Mouse (Mus musculus): ENCODE data around the gene Osbpl7. TPM values are rescaled to one million over a fixed set of nuclear protein-coding genes. Genes with fewer than 3 reads are reported as not detected.

Osbpl7 gene
- polyA plus RNA-seq, 1 experiment from 2014 or later = 12.8 TPM

DNA sequence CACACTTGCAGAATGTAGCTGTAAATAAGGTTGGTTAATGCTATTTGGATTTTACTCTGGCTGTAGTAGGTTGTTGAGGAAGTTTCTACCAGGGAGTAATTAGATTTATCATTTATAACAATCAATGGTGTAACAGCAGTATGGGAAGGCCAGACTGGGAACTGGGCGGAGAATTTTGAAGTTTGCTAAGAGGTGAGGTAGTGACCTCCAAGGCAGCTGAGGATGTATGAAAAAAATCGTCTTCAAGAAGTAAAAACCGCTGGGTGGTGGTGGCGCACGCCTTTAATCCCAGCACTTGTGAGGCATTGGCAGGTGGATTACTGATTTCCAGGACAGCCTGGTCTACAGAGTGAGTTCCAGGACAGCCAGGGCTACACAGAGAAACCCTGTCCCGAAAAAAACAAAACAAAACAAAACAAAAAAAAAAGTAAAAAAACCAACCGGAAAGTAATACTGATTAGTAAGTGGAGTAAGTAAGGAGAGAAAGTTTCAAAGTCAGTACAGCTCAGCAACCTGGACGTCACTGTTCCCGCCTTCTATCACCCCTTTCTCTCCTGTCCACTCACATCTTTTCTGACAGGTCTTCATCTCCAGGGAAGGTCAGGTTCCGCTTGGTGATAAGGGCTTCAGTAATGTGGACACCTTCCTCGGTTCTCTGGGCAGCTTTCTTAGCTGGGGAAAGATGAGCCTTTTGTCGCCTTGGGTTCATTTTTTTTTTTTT is 10.0 kb upstream of the Osbpl7 start:
- DNase-seq (no peak), ATAC-seq (ENCODE audit: insufficient read depth) (no peak)
- peak overlapping the region; percentile 63 for H3K4me2 ChIP-seq
- H3K27ac ChIP-seq (ENCODE audit: low read depth) = no peak overlapping the region
- peak overlapping the region; percentile 32; the same call in 1 of the 2 replicates for H3K9ac ChIP-seq
- no peak for TF ChIP-seq CTCF (IDR thresholded peaks at IDR 0.05; ENCODE audit: low read depth)
- no peaks in the 10 kb centered on the region for H3K4me1 ChIP-seq (ENCODE audit: insufficient read depth)
- 0 out of 2 replicates have a peak, but pooled peaks cover 7% of the 10 kb centered on the region for H3K36me3 ChIP-seq (ENCODE audit: insufficient read depth)
- peak overlapping the region; percentile 80 for H3K4me3 ChIP-seq (ENCODE audit: low read depth, low read length)
- 36% methylated on average over 12 of the region's 12 CpGs for WGBS
- H3K9me3 ChIP-seq (ENCODE audit: low read depth, low read length) = no peaks in the 10 kb centered on the region
- H3K27me3 ChIP-seq (ENCODE audit: insufficient read depth, low read length) = no peaks in the 10 kb centered on the region

- ATAC-seq (ENCODE audit: insufficient read depth) = peak; percentile 88
- Histone ChIP-seq H3K9ac (peak within 1 kb of the TSS; percentile 82), H3K4me2 (peak within 1 kb of the TSS; percentile 63), H3K36me3 (ENCODE audit: insufficient read depth) (0 out of 2 replicates have a peak, but pooled peaks cover 7% of the 10 kb centered on the region), H3K27me3 (ENCODE audit: insufficient read depth, low read length) (no peaks in the 10 kb centered on the region), H3K27ac (ENCODE audit: low read depth) (peak within 1 kb of the TSS; percentile 58; the same call in 1 of the 2 replicates), H3K4me3 (ENCODE audit: low read depth, low read length) (peak within 1 kb of the TSS; percentile 80), H3K9me3 (ENCODE audit: low read depth, low read length) (no peaks in the 10 kb centered on the region), H3K4me1 (ENCODE audit: insufficient read depth) (no peaks in the 10 kb centered on the region)
- peak; percentile 98 for DNase-seq
- TF ChIP-seq CTCF (IDR thresholded peaks at IDR 0.05; ENCODE audit: low read depth) = no peak
- WGBS = under 1% methylated on average over 48 of the region's 48 CpGs
Measured at GRCm38 (mm10) chr11:97041022-97041899, 9.2 kb upstream of the Osbpl7 start, which contains the start of the genes Lrrc46 and Mrpl10. TSS of gene Lrrc46 (minus strand) at chr11:97041407. TSS of gene Mrpl10 (plus strand) at chr11:97041560.

DNA sequence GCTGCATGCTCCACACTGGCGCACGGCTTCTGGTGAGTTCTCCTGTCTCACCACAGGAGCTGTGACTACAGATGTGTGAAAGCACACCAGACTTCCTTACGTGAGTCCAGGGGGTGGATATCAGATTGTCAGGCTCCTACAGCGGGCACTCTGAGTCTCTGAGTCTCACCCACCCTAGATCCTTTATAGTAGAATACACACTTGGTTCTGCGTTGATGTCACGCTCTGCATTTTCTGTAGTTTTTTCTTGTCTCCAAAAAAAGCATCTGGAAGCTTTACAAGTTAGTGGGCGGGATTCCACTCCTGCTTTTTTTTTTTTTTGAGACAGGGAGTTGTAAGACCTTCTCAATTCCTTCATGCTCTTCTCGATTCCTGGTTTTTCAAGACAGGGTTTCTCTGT is 5.5 kb upstream of the Osbpl7 start:
- WGBS = 92% methylated on average over 8 of the region's 8 CpGs

GRCm38 (mm10) chr11:97045861-97046260 is 4.6 kb upstream of the Osbpl7 start:
- peak; percentile 31 for TF ChIP-seq CTCF (IDR thresholded peaks at IDR 0.05; ENCODE audit: low read depth)
- H3K4me1 ChIP-seq (ENCODE audit: insufficient read depth) = no peaks in the 10 kb centered on the region
- H3K9me3 ChIP-seq (ENCODE audit: low read depth, low read length) = no peaks in the 10 kb centered on the region
- no peak overlapping the region for H3K9ac ChIP-seq
- DNase-seq = peak; percentile 28
- no peak overlapping the region for H3K27ac ChIP-seq (ENCODE audit: low read depth)
- WGBS = 83% methylated on average over 7 of the region's 7 CpGs
- no peak for ATAC-seq (ENCODE audit: insufficient read depth)
- H3K36me3 ChIP-seq (ENCODE audit: insufficient read depth) = peaks cover 30% of the 10 kb centered on the region
- H3K27me3 ChIP-seq (ENCODE audit: insufficient read depth, low read length) = no peaks in the 10 kb centered on the region
- H3K4me2 ChIP-seq = no peak overlapping the region
- H3K4me3 ChIP-seq (ENCODE audit: low read depth, low read length) = no peak overlapping the region

More for the DNA sequence above, 5.5 kb upstream of the Osbpl7 start:
- no peak for ATAC-seq (ENCODE audit: insufficient read depth)
- H3K27ac ChIP-seq (ENCODE audit: low read depth) = no peak overlapping the region
- H3K27me3 ChIP-seq (ENCODE audit: insufficient read depth, low read length) = no peaks in the 10 kb centered on the region
- no peak overlapping the region for H3K4me2 ChIP-seq
- H3K36me3 ChIP-seq (ENCODE audit: insufficient read depth) = peaks cover 30% of the 10 kb centered on the region
- no peak for TF ChIP-seq CTCF (IDR thresholded peaks at IDR 0.05; ENCODE audit: low read depth)
- no peak overlapping the region for H3K9ac ChIP-seq
- no peaks in the 10 kb centered on the region for H3K4me1 ChIP-seq (ENCODE audit: insufficient read depth)
- H3K9me3 ChIP-seq (ENCODE audit: low read depth, low read length) = no peaks in the 10 kb centered on the region
- DNase-seq = no peak
- no peak overlapping the region for H3K4me3 ChIP-seq (ENCODE audit: low read depth, low read length)

GRCm38 (mm10) chr11:97048090-97048650 is 2.3 kb upstream of the Osbpl7 start:
- Histone ChIP-seq H3K27me3 (ENCODE audit: insufficient read depth, low read length) (no peaks in the 10 kb centered on the region), H3K9me3 (ENCODE audit: low read depth, low read length) (no peaks in the 10 kb centered on the region), H3K4me3 (ENCODE audit: low read depth, low read length) (no peak overlapping the region), H3K27ac (ENCODE audit: low read depth) (no peak overlapping the region), H3K36me3 (ENCODE audit: insufficient read depth) (peaks cover 34% of the 10 kb centered on the region), H3K4me2 (no peak overlapping the region), H3K4me1 (ENCODE audit: insufficient read depth) (0 out of 2 replicates have a peak, but pooled peaks cover 8% of the 10 kb centered on the region), H3K9ac (no peak overlapping the region)
- WGBS = 82% methylated on average over 8 of the region's 8 CpGs
- ATAC-seq (ENCODE audit: insufficient read depth) (no peak), DNase-seq (no peak)
- no peak for TF ChIP-seq CTCF (IDR thresholded peaks at IDR 0.05; ENCODE audit: low read depth)

GRCm38 (mm10) chr11:97049492-97050085 is 839 bp upstream of the Osbpl7 start:
- WGBS = 71% methylated on average over 6 of the region's 6 CpGs
- Histone ChIP-seq H3K4me3 (ENCODE audit: low read depth, low read length) (no peak overlapping the region), H3K9me3 (ENCODE audit: low read depth, low read length) (no peaks in the 10 kb centered on the region), H3K27ac (ENCODE audit: low read depth) (no peak overlapping the region), H3K4me2 (peak overlapping the region; percentile 90; the same call in 1 of the 2 replicates), H3K36me3 (ENCODE audit: insufficient read depth) (peaks cover 37% of the 10 kb centered on the region), H3K9ac (no peak overlapping the region), H3K27me3 (ENCODE audit: insufficient read depth, low read length) (no peaks in the 10 kb centered on the region), H3K4me1 (ENCODE audit: insufficient read depth) (0 out of 2 replicates have a peak, but pooled peaks cover 8% of the 10 kb centered on the region)
- DNase-seq (no peak), ATAC-seq (ENCODE audit: insufficient read depth) (no peak)
- TF ChIP-seq CTCF (IDR thresholded peaks at IDR 0.05; ENCODE audit: low read depth) = no peak
